In the genomic region with DNA sequence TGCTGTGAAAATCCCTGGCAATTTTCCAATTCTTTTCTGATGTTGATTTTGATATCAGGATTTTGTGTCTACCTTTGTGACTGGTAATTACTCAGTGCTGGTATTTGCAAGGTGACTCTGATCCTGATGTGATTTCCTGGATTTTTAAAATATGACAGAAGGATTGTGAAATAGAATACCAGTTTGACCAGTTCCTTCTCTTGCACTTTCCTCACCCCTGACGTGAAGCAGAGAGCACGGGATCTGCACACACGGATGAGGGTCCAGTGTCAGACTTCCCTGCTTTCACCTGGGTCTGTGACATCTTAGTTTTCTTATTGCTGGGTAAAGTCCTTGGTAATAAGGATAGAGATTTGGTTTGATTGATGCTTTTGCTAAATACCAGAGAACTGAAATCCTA, we compare ENCODE assay signal across 16 mouse cellular contexts.
"Had no signal": no experiment of that assay in that cellular context is flagged by ENCODE, and none has a peak within 500 bp of the region (broad histone marks: within the 10 kb centered on the region; RNA-seq: fewer than 3 reads in every experiment).

No protein-coding gene starts in this region.

- H3K4me1 ChIP-seq: liver, embryonic 15.5 days; megakaryocyte, embryonic 14.5 days; midbrain, embryonic 15.5 days; neural tube, embryonic 12.5 days; stomach, embryonic 15.5 days had no signal

- DNase-seq: liver, postnatal 0 days; lung, adult 2 months; lung, postnatal 36 days; right cerebral cortex, postnatal 14 days; thymus, adult 2 months; thymus, postnatal 25 days; thymus, postnatal 4 days had no signal

- ATAC-seq: liver, postnatal 0 days; midbrain, embryonic 13.5 days; midbrain, embryonic 15.5 days had no signal

- H3K4me2 ChIP-seq: liver, embryonic 15.5 days; midbrain, embryonic 11.5 days; midbrain, embryonic 13.5 days; midbrain, embryonic 15.5 days; neural tube, embryonic 12.5 days; stomach, embryonic 15.5 days had no signal

- H3K4me3 ChIP-seq: liver, embryonic 15.5 days; megakaryocyte, embryonic 14.5 days; midbrain, embryonic 13.5 days; midbrain, embryonic 15.5 days; neural tube, embryonic 12.5 days; stomach, embryonic 15.5 days had no signal

- H3K9me3 ChIP-seq: liver, embryonic 15.5 days; midbrain, embryonic 13.5 days; midbrain, embryonic 15.5 days; neural tube, embryonic 12.5 days; stomach, embryonic 15.5 days had no signal

- H3K36me3 ChIP-seq: liver, embryonic 15.5 days; midbrain, embryonic 13.5 days; midbrain, embryonic 15.5 days; neural tube, embryonic 12.5 days; stomach, embryonic 15.5 days had no signal

- H3K9ac ChIP-seq: liver, embryonic 15.5 days; liver, postnatal 0 days; midbrain, embryonic 13.5 days; midbrain, embryonic 15.5 days; neural tube, embryonic 12.5 days; stomach, embryonic 15.5 days had no signal

- H3K27ac ChIP-seq: liver, embryonic 15.5 days; macrophage; midbrain, embryonic 13.5 days; midbrain, embryonic 15.5 days; neural tube, embryonic 12.5 days; stomach, embryonic 15.5 days; stomach, postnatal 0 days had no signal

- H3K27me3 ChIP-seq: liver, embryonic 15.5 days; megakaryocyte, embryonic 14.5 days; midbrain, embryonic 13.5 days; midbrain, embryonic 15.5 days; neural tube, embryonic 12.5 days; stomach, embryonic 15.5 days had no signal
